Mouse (Mus musculus): ENCODE results near the gene Fanca. TPM values are rescaled to one million over a fixed set of nuclear protein-coding genes. Genes with fewer than 3 reads are reported as not detected.

Fanca gene
- 51.2 and 55.3 TPM in 2 replicates for polyA plus RNA-seq (2012)

GRCm38 (mm10) chr8:123318467-123318911, at the start of gene Fanca:
Gene Fanca (minus strand): TSS chr8:123318576.
- no peak for TF ChIP-seq GATA1 (IDR thresholded peaks at IDR 0.05; ENCODE audit: low read length)

GRCm38 (mm10) chr8:123361082-123361739, 42.8 kb upstream of the Fanca start:
- TF ChIP-seq GATA1 (IDR thresholded peaks at IDR 0.05; ENCODE audit: low read length): no peak

GRCm38 (mm10) chr8:123353216-123353615, 34.8 kb upstream of the Fanca start:
- no peak for TF ChIP-seq GATA1 (IDR thresholded peaks at IDR 0.05; ENCODE audit: low read length)

GRCm38 (mm10) chr8:123352786-123353185, 34.4 kb upstream of the Fanca start:
- no peak for TF ChIP-seq GATA1 (IDR thresholded peaks at IDR 0.05; ENCODE audit: low read length)

GRCm38 (mm10) chr8:123352118-123352517, 33.7 kb upstream of the Fanca start:
- no peak for TF ChIP-seq GATA1 (IDR thresholded peaks at IDR 0.05; ENCODE audit: low read length)

GRCm38 (mm10) chr8:123349073-123349472, 30.7 kb upstream of the Fanca start:
- no peak for TF ChIP-seq GATA1 (IDR thresholded peaks at IDR 0.05; ENCODE audit: low read length)

- TF ChIP-seq GATA1 (IDR thresholded peaks at IDR 0.05; ENCODE audit: low read length): no peak
Measured at GRCm38 (mm10) chr8:123348237-123348843, 30.0 kb upstream of the Fanca start.

GRCm38 (mm10) chr8:123347293-123347692, 28.9 kb upstream of the Fanca start:
- no peak for TF ChIP-seq GATA1 (IDR thresholded peaks at IDR 0.05; ENCODE audit: low read length)

GRCm38 (mm10) chr8:123345856-123346255, 27.5 kb upstream of the Fanca start:
- no peak for TF ChIP-seq GATA1 (IDR thresholded peaks at IDR 0.05; ENCODE audit: low read length)

- no peak for TF ChIP-seq GATA1 (IDR thresholded peaks at IDR 0.05; ENCODE audit: low read length)
Measured at GRCm38 (mm10) chr8:123345135-123345534, 26.8 kb upstream of the Fanca start.

- no peak for TF ChIP-seq GATA1 (IDR thresholded peaks at IDR 0.05; ENCODE audit: low read length)
Measured at GRCm38 (mm10) chr8:123343422-123343821, 25.0 kb upstream of the Fanca start.

GRCm38 (mm10) chr8:123342911-123343310, 24.5 kb upstream of the Fanca start:
- TF ChIP-seq GATA1 (IDR thresholded peaks at IDR 0.05; ENCODE audit: low read length): no peak

GRCm38 (mm10) chr8:123342253-123342652, 23.9 kb upstream of the Fanca start:
- no peak for TF ChIP-seq GATA1 (IDR thresholded peaks at IDR 0.05; ENCODE audit: low read length)

- TF ChIP-seq GATA1 (IDR thresholded peaks at IDR 0.05; ENCODE audit: low read length): no peak
Measured at GRCm38 (mm10) chr8:123341040-123342015, 23.0 kb upstream of the Fanca start.

GRCm38 (mm10) chr8:123340071-123340470, 21.7 kb upstream of the Fanca start:
- no peak for TF ChIP-seq GATA1 (IDR thresholded peaks at IDR 0.05; ENCODE audit: low read length)

GRCm38 (mm10) chr8:123337475-123337874, 19.1 kb upstream of the Fanca start:
- TF ChIP-seq GATA1 (IDR thresholded peaks at IDR 0.05; ENCODE audit: low read length): no peak

Measured in G1E-ER4 (cell line).